Mouse (Mus musculus) lung, postnatal 36 days (tissue): Measurements from ENCODE around the gene Henmt1.

Experiments used
- DNase-seq: peaks from one replicate; pipeline ENCODE4 v3.0.0; 2022; ENCODE audit warnings: mixed read lengths

Gene Henmt1

DNA sequence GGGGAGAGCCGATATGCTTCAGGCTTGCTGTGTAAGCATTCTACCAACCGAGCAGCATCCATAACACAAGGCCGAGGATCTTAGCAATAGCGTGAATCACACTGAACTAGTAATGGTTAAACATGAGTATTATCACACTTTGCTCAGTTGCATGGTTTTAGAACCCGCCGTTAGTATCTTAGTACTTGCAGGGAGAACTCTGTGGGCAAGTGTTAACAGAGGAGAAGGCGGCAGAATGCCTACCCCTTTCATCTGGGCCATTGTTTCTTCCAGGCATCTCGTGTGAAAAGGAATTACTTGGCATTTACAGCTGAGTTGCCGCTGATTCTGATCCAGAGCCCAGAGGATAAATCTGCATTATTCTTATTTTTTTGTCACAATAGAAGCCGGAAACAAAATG, 1.3 kb downstream of the Henmt1 start:
- no peak for DNase-seq

DNA sequence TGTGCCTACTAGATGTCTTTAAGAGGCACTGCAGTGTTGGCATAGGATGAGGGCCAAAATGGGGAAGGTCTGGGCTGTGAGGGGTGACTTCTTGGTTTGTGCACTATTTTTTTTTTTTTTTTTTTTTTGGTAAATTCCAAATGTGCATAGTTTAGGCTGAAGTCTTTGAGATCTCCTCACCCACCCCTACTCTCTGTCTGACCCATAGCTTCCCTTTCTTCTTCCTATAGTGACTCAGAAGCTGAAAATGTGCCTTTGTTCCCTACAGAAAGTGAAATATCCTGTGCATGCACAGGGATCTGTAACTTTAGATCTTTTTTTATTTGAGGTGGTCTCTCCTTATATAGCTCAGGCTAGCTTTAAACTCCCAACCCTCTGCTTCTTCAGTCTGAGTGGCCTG, 18.3 kb downstream of the Henmt1 start:
- DNase-seq, result no peak

DNA sequence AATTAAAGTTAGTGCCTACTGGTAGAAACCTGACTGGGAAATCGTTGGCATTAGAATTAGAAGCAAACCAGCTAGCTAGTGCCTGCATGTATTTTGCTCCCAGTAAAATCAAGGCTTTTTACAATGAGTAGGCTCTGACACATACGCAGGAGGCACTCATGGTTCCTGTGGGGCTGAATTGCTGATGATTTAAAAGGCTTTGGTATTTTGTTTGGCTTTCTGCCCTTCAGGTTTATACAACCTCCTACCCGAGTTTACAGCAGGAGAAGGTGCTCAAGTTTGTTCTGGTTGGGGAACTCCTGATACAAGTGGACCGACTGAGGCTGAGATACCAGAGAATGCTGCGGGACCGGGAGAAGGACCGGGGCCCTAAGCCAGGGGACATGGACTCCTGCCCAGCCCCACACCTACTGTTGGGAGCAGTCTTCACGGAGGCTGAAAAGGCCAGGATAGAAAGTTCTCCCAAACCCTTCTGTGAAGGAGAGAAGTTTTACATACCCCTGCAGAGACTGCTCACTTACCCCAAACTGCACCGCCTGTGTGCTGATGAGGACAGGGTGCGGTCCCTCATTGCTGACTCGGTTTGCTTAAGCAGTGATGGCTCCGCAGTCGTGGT, 20.1 kb downstream of the Henmt1 start:
- peak; percentile 31 for DNase-seq

DNA sequence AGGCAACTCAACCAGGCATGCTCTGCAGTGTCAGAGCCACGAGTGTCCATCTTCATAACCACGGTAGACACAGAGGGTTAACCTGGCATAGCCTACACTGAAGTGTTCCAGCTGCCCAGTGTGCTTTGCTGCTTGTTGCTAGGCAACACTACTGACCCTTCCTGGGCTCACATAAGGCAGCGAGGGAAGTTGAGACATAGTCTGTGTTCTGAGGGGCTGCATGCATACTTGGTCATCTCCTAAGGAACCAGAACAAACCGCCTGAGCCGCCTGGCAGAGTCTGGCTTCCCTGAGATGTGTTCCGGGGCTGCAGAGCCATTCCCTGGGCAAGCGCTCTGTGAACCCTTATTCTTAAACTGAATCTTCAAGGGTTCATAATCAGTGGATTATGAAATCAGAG, 21.6 kb downstream of the Henmt1 start:
- DNase-seq, result peak; percentile 40

DNA sequence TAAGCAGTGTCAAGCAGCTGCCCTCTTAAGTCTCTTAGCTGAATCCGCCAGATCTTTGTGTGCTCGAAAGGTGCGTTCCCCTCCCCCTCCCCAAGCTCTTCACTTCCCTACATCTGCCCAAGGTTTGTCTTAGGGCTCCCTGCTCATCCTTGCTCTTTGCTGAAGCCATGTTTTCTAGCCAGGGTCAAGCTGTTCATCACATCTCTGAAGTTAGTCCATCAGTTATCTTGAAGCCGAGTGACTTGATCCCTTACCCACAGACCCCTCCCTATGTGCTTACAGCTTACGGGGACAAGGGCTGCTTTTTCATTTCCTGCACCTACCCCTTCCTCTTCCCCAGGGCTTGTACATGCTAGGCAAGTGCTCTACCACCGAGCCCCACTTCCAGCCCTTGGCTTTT, 22.0 kb downstream of the Henmt1 start:
- no peak for DNase-seq

DNA sequence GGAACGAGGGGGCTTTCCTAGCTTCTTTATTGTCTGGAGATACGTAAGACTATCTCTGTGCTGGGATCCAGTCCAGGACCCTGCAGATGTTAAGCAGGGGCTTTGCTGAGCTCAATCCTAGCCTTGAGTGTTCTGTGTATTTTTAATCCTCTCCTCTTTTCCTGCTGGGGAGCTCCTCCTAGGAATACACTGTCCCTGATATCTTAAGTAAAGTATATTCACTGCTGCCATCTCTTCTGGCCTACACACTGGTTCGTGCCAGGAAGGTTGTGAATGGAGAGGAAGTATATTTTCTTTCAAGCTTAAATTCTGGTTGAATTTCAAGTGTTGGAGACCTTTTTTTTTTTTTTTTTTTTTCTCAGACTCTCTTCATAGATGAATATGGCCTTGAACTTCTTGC, 23.6 kb downstream of the Henmt1 start:
- no peak for DNase-seq

DNA sequence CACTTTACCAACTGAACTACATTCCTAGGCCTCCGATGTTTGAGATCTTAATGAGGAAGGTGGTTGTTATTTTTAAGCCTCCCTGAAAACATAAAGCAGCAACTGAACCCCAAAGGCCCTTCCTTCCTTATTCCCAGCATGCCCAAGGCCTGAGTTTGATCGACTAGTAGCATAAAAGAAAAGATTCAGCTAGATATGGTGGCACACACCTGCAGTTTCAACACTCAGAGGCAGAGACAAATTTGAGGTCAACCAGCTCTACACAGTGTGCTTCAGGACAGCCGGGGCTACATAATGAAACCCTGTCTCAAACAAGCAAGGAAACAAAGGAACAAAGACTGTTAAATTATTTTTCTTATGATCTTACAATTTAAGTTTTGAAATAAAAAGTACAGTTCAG, 24.1 kb downstream of the Henmt1 start:
- DNase-seq, result no peak

DNA sequence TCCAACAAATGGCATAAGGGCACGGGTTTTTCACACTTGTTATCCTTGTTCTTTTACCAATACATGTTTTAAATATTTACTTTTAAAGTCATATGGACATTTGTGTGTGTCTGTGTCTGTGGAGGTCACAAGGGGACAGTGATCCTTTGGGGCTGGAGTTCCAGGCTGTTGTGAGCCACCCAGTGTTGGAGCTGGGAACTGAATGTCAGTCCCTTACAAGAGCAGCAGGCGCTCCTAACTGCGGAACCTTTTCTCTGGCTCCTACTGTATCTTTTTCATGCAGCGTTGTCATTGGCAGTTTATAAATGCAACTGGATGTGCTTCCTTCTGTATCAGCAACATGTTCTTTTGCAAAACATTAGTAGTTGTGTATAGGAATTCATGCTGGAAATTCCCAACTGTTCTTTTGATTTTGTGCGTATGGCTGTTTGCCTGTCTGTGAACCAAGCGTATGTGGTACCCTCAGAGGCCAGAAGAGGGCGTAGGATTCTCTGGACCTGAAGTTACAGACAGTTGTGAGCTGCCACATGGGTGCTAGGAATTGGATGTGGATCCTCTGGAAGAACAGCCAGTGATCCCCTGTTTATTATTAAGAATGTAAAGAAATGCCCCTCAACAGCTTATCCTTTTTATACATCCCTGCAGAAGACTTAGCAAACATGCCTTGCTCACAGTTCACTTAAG, 24.8 kb downstream of the Henmt1 start:
- DNase-seq, result peak; percentile 23

DNA sequence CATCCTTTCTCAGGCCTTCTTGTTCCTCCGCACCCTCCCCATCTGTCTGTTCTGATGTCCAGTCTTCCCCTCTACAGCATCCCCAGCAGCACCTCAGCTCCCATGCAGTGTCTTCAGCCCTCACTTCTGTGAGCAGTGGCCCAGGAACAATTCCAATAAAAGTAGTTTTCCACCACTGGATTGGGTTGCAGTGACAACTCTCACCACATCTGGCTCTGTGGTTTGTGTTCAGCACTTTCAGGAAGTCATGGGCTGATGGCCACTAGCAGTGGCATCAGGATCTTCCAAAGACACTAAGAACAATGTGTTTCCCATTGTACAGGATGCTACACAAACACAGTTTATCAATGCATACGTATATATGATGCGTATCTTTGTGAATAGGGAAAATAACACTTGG, 26.4 kb downstream of the Henmt1 start:
- no peak for DNase-seq

DNA sequence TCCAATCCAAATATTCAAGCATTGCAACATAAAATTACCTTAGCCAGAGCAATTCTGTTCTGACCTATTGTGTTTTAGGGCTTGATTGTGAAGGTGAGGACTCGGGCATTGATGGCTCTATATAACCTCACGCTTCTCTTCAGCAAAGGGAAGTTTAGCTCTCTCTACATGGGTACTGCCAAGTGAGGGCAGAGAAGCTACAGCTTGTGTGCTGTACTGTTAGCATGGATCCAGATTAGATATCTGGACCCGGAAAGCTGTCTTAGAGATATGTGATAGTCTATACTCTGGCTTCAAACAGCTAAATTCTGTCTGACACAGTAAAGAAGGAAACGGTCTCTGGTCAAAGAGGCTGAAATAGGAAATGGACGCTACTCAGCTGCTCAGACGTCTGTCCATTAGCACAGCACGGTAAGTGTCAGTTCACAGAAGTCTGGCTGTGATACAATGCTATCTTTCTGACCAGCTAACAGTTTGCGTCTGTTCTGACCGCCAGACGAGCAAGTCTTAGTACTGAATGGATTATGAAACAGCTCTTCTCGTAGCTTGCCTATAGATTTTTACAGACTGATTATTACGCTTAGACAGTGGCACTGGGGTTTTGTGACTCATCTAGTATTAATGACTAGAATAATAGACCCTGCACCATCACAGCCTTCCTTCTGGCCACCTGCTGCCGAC, 34.4 kb downstream of the Henmt1 start:
- DNase-seq, result no peak

DNA sequence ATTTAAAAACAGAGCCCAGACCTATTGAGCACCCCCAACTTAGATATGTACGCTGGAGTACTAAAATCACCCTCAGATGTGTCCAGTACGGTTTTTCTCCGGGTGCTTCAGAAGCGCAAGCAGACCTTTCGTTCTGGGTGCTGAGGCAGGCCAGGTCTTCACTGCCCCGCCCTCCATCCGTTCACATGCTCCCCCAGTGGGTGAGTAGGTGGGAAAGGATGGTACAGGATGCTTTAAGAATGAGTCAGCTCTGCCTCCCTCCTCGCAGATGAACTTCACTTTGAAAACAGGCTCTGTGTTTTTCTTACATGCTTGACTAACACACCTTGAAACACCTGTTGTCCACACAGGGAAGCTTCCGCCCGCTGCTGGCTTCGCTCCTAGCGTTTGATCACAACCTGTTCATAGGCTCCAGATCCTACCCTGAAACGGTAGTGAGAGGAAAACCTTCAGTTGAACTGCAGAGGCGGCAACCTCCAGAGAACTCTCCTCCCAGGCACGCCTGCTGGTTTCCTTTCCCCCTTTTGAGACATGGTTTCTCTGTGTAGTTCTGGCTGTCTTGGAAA, 35.3 kb downstream of the Henmt1 start:
- DNase-seq, result no peak

DNA sequence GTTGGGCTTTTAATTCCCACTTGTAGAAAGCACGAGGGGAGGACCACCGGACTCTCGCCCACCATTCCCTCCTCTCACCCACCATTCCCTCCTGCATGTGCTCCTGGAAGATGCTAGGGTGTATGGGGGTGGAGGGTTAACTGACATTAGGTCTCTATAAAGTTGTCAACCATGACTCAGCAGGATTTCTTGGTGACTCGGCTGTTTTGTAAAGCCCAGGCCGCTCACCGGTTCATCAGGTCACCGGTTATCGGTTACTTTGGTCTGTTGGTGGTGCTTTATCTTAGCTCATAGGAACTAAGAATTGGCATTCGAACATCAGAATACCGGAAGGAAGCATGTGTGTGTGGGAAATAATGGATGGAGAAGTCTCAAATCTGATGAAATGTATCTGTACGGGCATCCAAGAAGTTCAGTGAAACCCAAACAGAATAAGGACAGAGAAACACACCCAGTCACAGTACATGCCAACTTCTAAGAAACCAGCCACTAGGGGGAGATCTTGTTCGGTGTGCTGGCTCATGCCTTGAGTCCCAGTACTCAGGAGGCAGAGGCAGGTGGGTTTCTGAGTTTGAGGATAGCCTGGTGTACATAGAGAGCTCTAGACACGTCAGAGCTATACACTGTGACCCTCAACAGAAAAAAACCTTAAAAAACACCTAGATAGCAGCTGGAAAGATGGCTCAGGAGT, 37.8 kb downstream of the Henmt1 start:
- peak; percentile 69 for DNase-seq

DNA sequence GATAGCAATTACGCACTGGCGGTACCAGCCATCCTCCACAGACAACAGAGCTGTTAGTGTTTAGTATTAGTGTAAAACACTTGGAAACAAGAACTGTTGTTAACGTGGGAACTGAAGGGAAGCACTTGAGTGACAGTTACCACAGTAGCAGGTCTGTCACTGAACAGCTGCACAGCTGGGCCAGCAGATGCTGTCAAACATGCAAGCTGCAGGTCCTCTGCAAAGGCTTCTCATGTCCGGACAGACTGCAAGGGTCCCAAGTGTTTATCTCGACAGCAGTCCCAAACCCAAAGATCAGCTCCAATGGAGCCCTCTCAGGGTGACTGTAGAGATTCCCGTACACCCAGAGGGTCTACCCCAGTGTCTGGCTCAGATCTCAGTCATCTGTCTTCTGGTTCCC, 42.3 kb downstream of the Henmt1 start:
- DNase-seq, result no peak

DNA sequence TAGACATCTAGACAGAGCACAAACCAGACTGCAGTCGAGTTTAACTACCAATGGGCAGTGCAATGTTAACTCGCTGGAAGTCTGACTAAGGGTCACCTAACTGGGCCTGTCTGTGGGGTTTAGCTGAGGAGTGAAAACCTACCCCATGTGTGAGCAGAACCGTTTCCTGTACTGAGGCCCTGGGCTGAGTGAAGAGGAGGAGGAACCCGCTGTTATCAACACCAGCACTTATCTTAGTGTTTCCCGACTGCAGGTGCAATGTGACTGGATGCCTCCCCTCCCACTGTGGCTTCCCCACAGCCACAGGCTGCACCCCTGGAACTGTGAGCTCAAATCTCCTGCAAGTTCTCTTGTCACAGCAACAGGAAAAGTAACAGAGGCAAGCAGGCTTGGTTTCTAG, 44.3 kb downstream of the Henmt1 start:
- no peak for DNase-seq

DNA sequence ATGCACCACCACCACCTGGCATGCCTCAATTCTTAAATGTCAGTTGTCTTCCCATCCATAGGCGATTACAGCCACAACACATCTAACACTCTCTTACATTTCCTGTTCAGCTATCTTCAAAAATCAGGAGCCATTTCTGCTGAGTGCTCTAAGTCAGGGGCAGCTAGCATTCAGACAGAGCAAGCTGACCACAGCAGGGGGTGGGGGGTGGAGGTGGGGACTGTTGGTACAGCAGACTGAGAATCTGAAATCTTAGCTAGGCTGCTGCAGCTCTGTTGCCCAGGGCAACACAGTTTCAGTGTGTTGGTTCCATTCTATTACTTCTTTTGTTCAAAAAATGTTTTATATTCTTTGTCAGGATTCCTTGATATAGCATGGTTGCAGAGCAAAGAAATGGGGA, 46.9 kb downstream of the Henmt1 start:
- DNase-seq, result no peak

DNA sequence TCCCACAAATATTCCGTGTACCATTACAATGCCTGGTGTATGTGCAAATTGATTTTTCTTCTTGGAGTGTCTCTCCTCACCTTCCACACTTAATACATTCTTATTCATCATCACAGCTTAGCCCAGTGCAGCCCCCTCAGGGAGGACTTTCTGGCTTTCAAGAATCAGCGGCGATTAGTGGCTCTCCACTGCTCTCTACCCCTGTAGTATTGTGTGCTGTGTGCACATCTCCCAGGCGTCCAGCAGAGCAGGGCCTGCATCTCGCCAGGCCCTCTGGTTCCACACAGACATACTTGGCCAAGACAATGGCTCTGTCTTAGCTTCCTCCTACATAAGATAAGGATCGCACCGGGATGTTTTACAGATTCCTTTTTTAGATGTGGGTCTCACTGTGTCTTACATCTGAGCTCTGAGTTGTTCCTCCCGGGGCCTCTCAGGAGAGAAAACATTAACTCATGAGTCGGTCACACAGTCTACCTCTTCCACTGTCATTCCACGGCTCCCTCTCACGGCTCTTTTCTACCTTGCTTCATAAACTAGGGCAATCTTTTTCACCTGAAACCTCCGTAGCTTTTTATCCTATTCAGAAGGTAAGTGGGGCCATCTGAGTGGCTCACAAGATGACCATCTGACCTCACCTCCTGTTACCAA, 47.5 kb downstream of the Henmt1 start:
- no peak for DNase-seq

DNA sequence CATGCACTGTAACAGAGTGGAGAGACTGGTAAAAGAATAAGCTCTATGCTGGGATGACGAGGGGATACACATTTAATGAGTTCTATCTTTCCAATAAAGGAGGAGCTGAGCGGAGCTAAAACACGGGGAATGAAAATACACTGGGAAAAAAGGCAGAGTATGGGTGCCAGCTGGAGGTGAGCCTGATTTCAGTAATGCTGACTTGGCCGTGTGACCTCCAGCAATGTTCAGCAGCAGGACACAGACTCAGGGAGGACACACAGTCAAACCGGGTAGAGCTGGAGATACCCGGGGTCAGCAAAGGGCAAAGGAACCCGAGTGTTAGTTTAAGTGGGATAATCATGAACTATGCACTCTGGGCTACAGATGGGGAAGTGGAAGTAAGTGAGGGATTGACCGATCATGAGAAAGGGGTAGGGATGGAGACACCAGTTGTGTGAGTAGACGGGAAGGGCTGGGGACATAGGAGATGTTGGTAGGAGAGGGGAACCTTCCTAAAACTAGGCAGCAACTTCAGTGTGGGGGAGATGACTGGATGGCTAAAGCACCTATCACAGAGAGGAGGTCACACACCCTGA, 50.4 kb downstream of the Henmt1 start:
- DNase-seq, result peak; percentile 25

DNA sequence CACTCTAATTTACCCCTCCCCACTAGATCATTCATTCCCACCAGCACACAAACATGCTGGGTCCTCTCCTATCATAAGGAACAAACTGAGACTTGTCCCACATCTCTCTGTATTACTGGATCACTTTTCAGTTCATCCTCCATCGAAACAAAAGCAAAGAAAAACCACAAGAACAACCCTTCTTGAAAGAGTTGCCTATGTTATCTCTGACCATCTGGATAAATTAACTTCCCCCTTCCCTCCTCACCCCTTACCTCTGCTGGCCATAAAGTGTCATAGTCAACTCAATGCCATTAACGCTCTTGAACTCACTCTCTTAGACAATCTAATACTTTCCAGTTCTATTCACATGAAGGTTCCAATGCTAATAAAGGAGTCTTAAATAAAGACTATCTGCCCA, 54.8 kb downstream of the Henmt1 start:
- no peak for DNase-seq

DNA sequence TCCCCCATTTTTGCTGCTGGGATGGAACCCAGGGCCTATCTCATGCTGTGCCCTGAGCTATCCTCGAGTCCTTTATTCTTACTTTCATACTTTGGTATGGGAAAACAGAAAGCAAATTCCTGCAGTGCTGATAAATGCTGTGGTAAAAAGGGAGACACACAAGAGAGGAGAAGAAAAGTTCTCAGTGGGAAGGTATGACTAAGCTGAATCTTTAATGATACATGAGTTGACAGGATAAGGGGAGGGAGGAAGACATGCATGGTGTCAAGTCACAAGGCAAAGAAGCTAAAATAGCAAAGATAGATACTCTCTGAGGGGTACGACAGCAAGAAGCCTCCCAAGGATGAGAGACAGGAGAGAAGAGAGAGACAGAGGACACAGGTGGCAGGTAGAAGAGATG, 55.7 kb downstream of the Henmt1 start:
- no peak for DNase-seq

DNA sequence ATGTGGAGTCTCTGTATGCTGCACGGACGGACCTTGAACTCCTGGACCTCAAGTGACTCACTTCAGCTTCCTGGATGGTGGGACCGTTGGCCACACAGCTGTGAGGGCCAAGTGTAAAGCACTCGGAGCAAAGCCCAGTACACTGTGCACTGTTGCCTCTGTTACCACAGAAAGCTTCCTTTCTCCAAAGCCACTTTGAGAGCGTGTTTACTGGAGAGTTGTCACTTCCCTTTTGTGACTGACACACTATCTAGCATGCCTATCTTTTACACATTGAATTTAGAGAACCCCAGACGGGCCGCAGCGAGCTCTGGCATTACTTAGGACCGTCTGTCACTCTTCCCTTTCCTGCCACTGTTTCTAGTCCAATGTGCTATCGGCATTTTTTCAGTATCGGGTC, 57.6 kb downstream of the Henmt1 start:
- DNase-seq, result peak; percentile 71

DNA sequence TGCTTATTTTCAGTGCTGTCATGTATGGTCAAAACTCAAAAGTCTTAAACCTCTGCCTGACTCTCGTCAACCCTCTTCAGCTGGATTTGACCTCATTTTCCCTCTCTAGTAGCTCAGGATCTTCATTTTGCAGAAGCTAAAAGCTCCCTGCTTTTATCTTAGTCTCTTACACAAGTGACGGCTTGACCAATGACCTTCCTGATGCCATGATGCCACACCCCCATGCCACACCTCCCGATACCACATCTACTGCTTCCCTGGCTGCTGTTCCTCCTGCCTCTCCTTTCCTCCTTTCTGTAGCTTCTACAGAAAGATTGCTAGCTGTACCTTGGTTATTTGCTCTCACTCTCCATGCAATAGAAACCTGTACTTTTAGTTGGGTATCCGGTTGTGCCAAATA, 58.1 kb downstream of the Henmt1 start:
- DNase-seq, result peak; percentile 66

DNA sequence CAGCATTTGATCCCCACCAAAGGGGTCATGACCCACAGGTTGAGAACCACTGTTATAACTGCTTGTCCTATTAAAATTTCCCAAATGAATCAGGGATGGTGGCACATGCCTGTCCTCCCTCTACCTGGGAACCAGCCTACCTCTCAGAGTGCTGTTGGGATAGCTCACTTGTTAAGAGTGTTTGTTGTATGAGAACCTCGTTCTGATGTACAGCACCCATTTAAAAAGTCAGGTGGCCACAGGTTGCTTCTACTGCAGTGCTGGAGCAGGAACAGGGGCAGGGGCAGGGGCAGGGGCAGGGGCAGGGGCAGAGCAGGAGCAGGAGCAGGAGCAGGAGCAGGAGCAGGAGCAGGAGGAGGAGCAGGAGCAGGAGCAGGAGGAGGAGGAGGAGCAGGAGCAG, 59.5 kb downstream of the Henmt1 start:
- no peak for DNase-seq

DNA sequence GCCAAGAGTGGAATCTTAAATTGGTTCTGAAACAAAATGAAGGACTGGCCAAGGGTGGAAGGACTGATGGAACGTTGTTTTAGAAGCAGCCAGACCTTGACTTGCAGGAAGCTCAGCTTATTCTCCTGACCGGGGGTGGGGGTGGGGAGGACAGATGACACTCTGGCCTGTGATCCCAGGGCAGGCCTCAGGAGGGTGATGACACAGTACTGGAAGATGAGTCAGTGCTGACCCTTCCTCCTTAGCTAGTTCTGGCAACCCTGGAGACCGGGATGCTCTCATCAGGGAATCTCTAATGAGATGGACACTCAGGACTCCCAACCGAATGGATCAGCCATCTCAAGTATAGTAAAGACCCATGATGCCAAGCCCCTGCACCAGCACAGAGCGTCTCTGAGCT, 66.1 kb downstream of the Henmt1 start:
- no peak for DNase-seq
